Mouse (Mus musculus): ENCODE measurements around the gene Tcp11. TPM values are rescaled to one million over a fixed set of nuclear protein-coding genes. Genes with fewer than 3 reads are reported as not detected.

Tcp11 gene
- total and polyA plus RNA-seq, 3 experiments: 0.50 to 0.82 TPM; not detected in 1

DNA sequence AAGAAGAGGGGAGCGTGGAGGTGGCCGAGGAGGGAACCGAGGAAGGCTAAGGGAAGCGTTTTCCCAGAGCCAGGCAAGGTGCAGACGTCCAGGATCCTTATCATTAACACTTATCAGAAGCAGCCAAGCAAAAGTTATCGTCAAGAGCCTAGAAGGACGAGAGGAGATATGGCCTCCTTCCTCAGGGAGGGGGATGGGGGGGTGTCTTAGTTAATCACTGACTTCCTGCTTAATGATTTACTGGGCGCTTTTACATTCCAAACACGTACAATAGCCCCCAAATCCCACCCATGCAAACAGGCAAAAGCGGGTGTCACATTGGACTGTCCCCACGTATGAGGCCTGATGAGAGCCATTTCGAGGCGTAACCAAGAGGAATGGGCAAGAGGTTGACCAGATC is 2.4 kb upstream of the Tcp11 start:
- Histone ChIP-seq H3K9me3 (replicated peaks; ENCODE audit: insufficient read depth, low read length) (no peaks in the 10 kb centered on the region), H3K9ac (ENCODE audit: control insufficient read depth, low read depth, low read length, poor library complexity, severe bottlenecking) (no peak overlapping the region), H3K4me3 (ENCODE audit: control insufficient read depth in 1 of 2, insufficient read depth in 1 of 2, low read depth in 2 of 2, low read length in 2 of 2) (no peak overlapping the region), H3K36me3 (ENCODE audit: control insufficient read depth in 1 of 2, insufficient read depth in 2 of 2, low read length in 2 of 2) (peaks cover 0 to 3% of the 10 kb centered on the region in 2 experiments; a peak in 2 of 4 replicates), H3K27me3 (ENCODE audit: control insufficient read depth in 1 of 2, insufficient read depth in 2 of 2, low read length in 2 of 2) (no peaks in the 10 kb centered on the region), H3K4me1 (ENCODE audit: control insufficient read depth in 1 of 2, insufficient read depth in 2 of 2, low read length in 2 of 2) (peaks cover 0 to 16% of the 10 kb centered on the region in 2 experiments; a peak in 2 of 4 replicates), H3K79me2 (ENCODE audit: control insufficient read depth, insufficient read depth, low read length, poor library complexity) (no peaks in the 10 kb centered on the region; the same call in 1 of the 2 replicates), H3K27ac (ENCODE audit: control insufficient read depth, low read depth, low read length) (no peak overlapping the region)
- TF ChIP-seq EP300 (IDR thresholded peaks at IDR 0.05; ENCODE audit: low read depth in 1 of 2, low read length in 2 of 2) (peak in 1 of 2 experiments; percentile 34; a peak in 1 of 4 replicates), CHD1 (IDR thresholded peaks at IDR 0.05; ENCODE audit: low read depth, low read length) (no peak), SMC3 (IDR thresholded peaks at IDR 0.05; ENCODE audit: low read depth, low read length) (no peak), TAL1 (IDR thresholded peaks at IDR 0.05; ENCODE audit: low read length) (no peak), ZKSCAN1 (IDR thresholded peaks at IDR 0.05; ENCODE audit: low read depth, low read length) (no peak), ETS1 (IDR thresholded peaks at IDR 0.05; ENCODE audit: low read depth, low read length) (0 out of 2 replicates have a peak, but pooled peaks have one; percentile 11), GATA1 (IDR thresholded peaks at IDR 0.05; ENCODE audit: low read depth, low read length) (peak; percentile 69; the same call in 1 of the 2 replicates), ELF1 (IDR thresholded peaks at IDR 0.05; ENCODE audit: low read depth, low read length) (no peak), TCF12 (IDR thresholded peaks at IDR 0.05; ENCODE audit: low read depth, low read length) (0 out of 2 replicates have a peak, but pooled peaks have one; percentile 27), RCOR1 (IDR thresholded peaks at IDR 0.05; ENCODE audit: low read depth, low read length) (peak; percentile 52)
- no peak for DNase-seq (ENCODE audit: low read depth, low spot score)

DNA sequence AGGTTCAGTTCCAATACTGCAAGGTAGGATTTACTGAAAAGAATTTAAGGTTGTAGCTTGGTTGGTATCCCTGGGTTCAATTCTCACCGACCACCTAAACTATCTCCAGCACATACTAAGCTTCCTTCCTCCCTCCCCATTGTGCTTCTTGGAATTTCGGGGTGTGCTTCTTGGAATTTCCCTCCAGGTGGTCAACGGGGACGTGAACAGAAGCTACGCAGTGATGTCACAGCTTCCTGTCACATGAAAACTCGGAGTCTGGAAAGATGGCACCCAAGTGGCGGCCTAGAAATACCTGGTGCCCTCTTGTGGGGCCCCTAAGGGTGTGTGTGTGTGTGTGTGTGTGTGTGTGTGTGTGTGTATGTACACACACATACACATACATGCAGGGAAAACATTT is 1.4 kb upstream of the Tcp11 start:
- no peak for TF ChIP-seq CHD1 (IDR thresholded peaks at IDR 0.05; ENCODE audit: low read depth, low read length)
- no peak for TF ChIP-seq MYB (IDR thresholded peaks at IDR 0.05; ENCODE audit: low read depth, low read length)
- TF ChIP-seq TAL1 (IDR thresholded peaks at IDR 0.05; ENCODE audit: low read length): no peak
- no peak for TF ChIP-seq GABPA (IDR thresholded peaks at IDR 0.05; ENCODE audit: low read depth, low read length)
- TF ChIP-seq POLR2A (IDR thresholded peaks at IDR 0.05; ENCODE audit: control insufficient read depth in 1 of 2, insufficient read depth in 1 of 2, low read depth in 1 of 2, low read length in 2 of 2, poor library complexity in 1 of 2): no peak
- no peak for TF ChIP-seq MAX (IDR thresholded peaks at IDR 0.05; ENCODE audit: low read length)
- no peak for TF ChIP-seq UBTF (IDR thresholded peaks at IDR 0.05; ENCODE audit: borderline replicate concordance, insufficient read depth, low read depth, low read length)
- TF ChIP-seq ZMIZ1 (IDR thresholded peaks at IDR 0.05; ENCODE audit: low read depth, low read length): no peak
- Histone ChIP-seq H3K9me3 (replicated peaks; ENCODE audit: insufficient read depth, low read length) (no peaks in the 10 kb centered on the region), H3K4me3 (ENCODE audit: control insufficient read depth in 1 of 2, insufficient read depth in 1 of 2, low read depth in 2 of 2, low read length in 2 of 2) (no peak overlapping the region), H3K27ac (ENCODE audit: control insufficient read depth, low read depth, low read length) (no peak overlapping the region), H3K4me1 (ENCODE audit: control insufficient read depth in 1 of 2, insufficient read depth in 2 of 2, low read length in 2 of 2) (peaks cover 0 to 16% of the 10 kb centered on the region in 2 experiments; a peak in 2 of 4 replicates), H3K27me3 (ENCODE audit: control insufficient read depth in 1 of 2, insufficient read depth in 2 of 2, low read length in 2 of 2) (no peaks in the 10 kb centered on the region), H3K79me2 (ENCODE audit: control insufficient read depth, insufficient read depth, low read length, poor library complexity) (no peaks in the 10 kb centered on the region; the same call in 1 of the 2 replicates), H3K9ac (ENCODE audit: control insufficient read depth, low read depth, low read length, poor library complexity, severe bottlenecking) (no peak overlapping the region), H3K36me3 (ENCODE audit: control insufficient read depth in 1 of 2, insufficient read depth in 2 of 2, low read length in 2 of 2) (peaks cover 0 to 3% of the 10 kb centered on the region in 2 experiments; a peak in 2 of 4 replicates)
- DNase-seq (ENCODE audit: low read depth, low spot score): no peak
